Mouse (Mus musculus): Measurements from ENCODE around the gene Psap. TPM values are rescaled to one million over a fixed set of nuclear protein-coding genes. Genes with fewer than 3 reads are reported as not detected.

Gene Psap
- 446 TPM for polyA plus RNA-seq (2017; shearing (Covaris generic))

GRCm38 (mm10) chr10:60277207-60278005 lies at the start of gene Psap:
Gene Psap (plus strand): TSS chr10:60277627.

GRCm38 (mm10) chr10:60346701-60347405 lies 69.4 kb downstream of the Psap start, which contains the start of gene Vsir:
Gene Vsir (plus strand): TSS chr10:60346851.

Other genes starting within 250 kb of the Psap start
- gene Spock2, start 171.4 kb upstream of the Psap start, polyA plus RNA-seq (2017; shearing (Covaris generic)) = 0.26 TPM
- gene Chst3, start 58.4 kb upstream of the Psap start, polyA plus RNA-seq (2017; shearing (Covaris generic)) = not detected
- gene Vsir, start 69.2 kb downstream of the Psap start, polyA plus RNA-seq (2017; shearing (Covaris generic)) = 160 TPM
- gene Gm17455, start 122.1 kb downstream of the Psap start, polyA plus RNA-seq (2017; shearing (Covaris generic)) = 1.9 TPM